Mouse (Mus musculus): ENCODE results near the gene Tmem117.

- TF ChIP-seq POLR2A (IDR thresholded peaks at IDR 0.05; ENCODE audit: low read depth, low read length): no peak
- no peak for TF ChIP-seq CTCF (conservative IDR thresholded peaks at IDR 0.05; ENCODE audit: insufficient read depth, insufficient read length, low read depth, low read length)
These were observed 426.1 kb downstream of the Tmem117 start for GRCm38 (mm10) chr15:95055081-95055650.
